Mouse (Mus musculus) cortical plate, adult 2 months (tissue): Measurements from ENCODE around the gene Ubr3. TPM values are rescaled to one million over a fixed set of nuclear protein-coding genes. Genes with fewer than 3 reads are reported as not detected.

Experiments used
- H3K27ac ChIP-seq: fragments of 200-500 bp; 2 replicates; pipeline ENCODE4 v1.5.1; 2012; ENCODE audit warnings: low read length, control low read depth, inconsistent platforms; ENCODE audit not compliant: insufficient read depth
- H3K4me1 ChIP-seq: fragments of 200-500 bp; 2 replicates; pipeline ENCODE4 v1.6.1; 2011; ENCODE audit warnings: low read length; ENCODE audit not compliant: control insufficient read depth, insufficient read depth
- H3K4me3 ChIP-seq: fragments of 200-500 bp; 2 replicates; pipeline ENCODE4 v1.5.1; 2011; ENCODE audit warnings: mild to moderate bottlenecking, low read length, control low read depth; ENCODE audit not compliant: insufficient read depth
- CTCF ChIP-seq: fragments of 200-500 bp; IDR thresholded peaks from 2 replicates; pipeline ENCODE4 v1.5.1; 2011; ENCODE audit warnings: mild to moderate bottlenecking, control low read depth, low read length; ENCODE audit not compliant: insufficient read depth; ENCODE audit errors: extremely low read depth
- POLR2A ChIP-seq: fragments of 200-500 bp; IDR thresholded peaks from 2 replicates; pipeline ENCODE4 v1.6.1; 2011; ENCODE audit warnings: mild to moderate bottlenecking, low read length, control low read depth; ENCODE audit not compliant: insufficient read depth; ENCODE audit errors: extremely low read depth
- polyA plus RNA-seq: library from polyadenylated mRNA; depleted of rRNA; stranded (reverse); fragments of >200 nt; gene quantifications from 2 replicates; pipeline ENCODE4 v1.2.3, GENCODE M21; 2012

The Ubr3 gene
- polyA plus RNA-seq, 1 experiment, result 75.8 TPM

GRCm38 (mm10) chr2:69884581-69884980, 12.5 kb upstream of the Ubr3 start:
- Histone ChIP-seq H3K4me1 (no peaks in the 10 kb centered on the region), H3K4me3 (peak overlapping the region; percentile 52; the same call in 1 of the 2 replicates), H3K27ac (no peak overlapping the region)
- TF ChIP-seq CTCF (no peak), POLR2A (no peak)

- no peak for TF ChIP-seq POLR2A
- TF ChIP-seq CTCF, result no peak
- H3K27ac ChIP-seq, result no peak overlapping the region
- H3K4me3 ChIP-seq, result peak overlapping the region; percentile 52
- H3K4me1 ChIP-seq, result no peaks in the 10 kb centered on the region
These were observed 12.0 kb upstream of the Ubr3 start for GRCm38 (mm10) chr2:69885050-69885449.

- TF ChIP-seq CTCF (no peak), POLR2A (peak; percentile 85)
- H3K4me3 ChIP-seq, result peak within 1 kb of the TSS; percentile 52
- H3K27ac ChIP-seq, result peak within 1 kb of the TSS; percentile 50; the same call in 1 of the 2 replicates
- H3K4me1 ChIP-seq, result no peaks in the 10 kb centered on the region
These were observed 11.4 kb upstream of the Ubr3 start, which contains the start of gene Mettl5 for GRCm38 (mm10) chr2:69885451-69886305. Gene Mettl5, minus strand, starts transcription at chr2:69885615.

- TF ChIP-seq CTCF (no peak), POLR2A (no peak)
- H3K27ac ChIP-seq, result no peak overlapping the region
- H3K4me3 ChIP-seq, result no peak overlapping the region
- H3K4me1 ChIP-seq, result no peaks in the 10 kb centered on the region
These were observed 8.1 kb upstream of the Ubr3 start for GRCm38 (mm10) chr2:69888957-69889356.

GRCm38 (mm10) chr2:69890843-69891242, 6.2 kb upstream of the Ubr3 start:
- TF ChIP-seq POLR2A, result no peak
- TF ChIP-seq CTCF, result no peak
- H3K4me3 ChIP-seq, result no peak overlapping the region
- H3K27ac ChIP-seq, result no peak overlapping the region
- no peaks in the 10 kb centered on the region for H3K4me1 ChIP-seq

- Histone ChIP-seq H3K27ac (no peak overlapping the region), H3K4me1 (no peaks in the 10 kb centered on the region), H3K4me3 (no peak overlapping the region)
- TF ChIP-seq POLR2A (no peak), CTCF (no peak)
These were observed 3.9 kb upstream of the Ubr3 start for GRCm38 (mm10) chr2:69893145-69893544.

GRCm38 (mm10) chr2:69893891-69894290, 3.2 kb upstream of the Ubr3 start:
- Histone ChIP-seq H3K27ac (no peak overlapping the region), H3K4me3 (no peak overlapping the region), H3K4me1 (no peaks in the 10 kb centered on the region; the same call in 1 of the 2 replicates)
- TF ChIP-seq CTCF (no peak), POLR2A (no peak)

GRCm38 (mm10) chr2:69895502-69896223, 1.4 kb upstream of the Ubr3 start:
- no peak for TF ChIP-seq CTCF
- TF ChIP-seq POLR2A, result no peak
- H3K27ac ChIP-seq, result no peak overlapping the region
- no peaks in the 10 kb centered on the region; the same call in 1 of the 2 replicates for H3K4me1 ChIP-seq
- no peak overlapping the region for H3K4me3 ChIP-seq

- H3K27ac ChIP-seq, result no peak overlapping the region
- TF ChIP-seq POLR2A, result no peak
- no peaks in the 10 kb centered on the region; the same call in 1 of the 2 replicates for H3K4me1 ChIP-seq
- H3K4me3 ChIP-seq, result no peak overlapping the region
These were observed 843 bp upstream of the Ubr3 start for GRCm38 (mm10) chr2:69896224-69896581.
